In the genomic region with DNA sequence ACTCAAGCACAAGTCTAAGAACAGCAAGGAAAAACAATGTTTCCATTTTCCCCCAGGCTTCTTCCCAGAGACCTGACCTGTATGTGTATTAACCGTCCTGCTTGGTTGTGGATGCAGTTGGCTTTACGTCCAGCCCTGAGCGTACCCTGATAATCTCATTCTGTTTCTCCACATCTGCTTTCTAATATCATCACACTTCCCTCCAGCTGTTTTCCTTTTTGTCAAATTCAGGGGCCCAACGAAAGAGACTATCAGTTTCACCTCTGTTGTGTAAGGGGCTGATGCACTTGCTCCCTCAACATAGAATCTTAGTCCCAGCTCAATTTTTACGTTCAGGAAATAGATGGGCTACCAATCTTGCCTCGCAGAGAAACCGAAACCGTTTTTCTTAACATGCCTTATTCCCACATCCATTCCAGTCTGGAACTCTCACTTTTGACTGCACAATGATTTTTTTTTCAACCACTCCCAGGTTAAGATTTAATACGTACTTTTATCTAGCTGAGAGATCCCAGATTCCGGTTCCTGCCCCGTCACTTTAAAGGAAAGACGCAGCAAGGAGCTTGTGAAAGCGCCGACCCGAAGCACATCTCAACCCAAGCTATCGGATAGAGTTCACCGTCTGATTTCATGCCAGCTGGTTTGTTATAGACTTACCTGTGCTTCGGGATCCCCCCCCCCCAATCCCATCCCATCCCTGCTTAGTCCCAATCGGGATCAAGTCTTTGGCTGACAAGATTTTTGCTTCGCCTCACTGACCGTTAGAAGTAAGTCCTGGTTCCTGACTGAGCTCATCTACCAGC, we compare ENCODE assay signal across 8 mouse cellular contexts. TPM values are rescaled to one million over a fixed set of nuclear protein-coding genes. Genes with fewer than 3 reads are reported as not detected.
DNase-seq lines count a peak whose midpoint lies in the region; ATAC-seq and TF ChIP-seq lines count a peak whose summit lies in the region.

No protein-coding gene starts in this region.

- no peak for DNase-seq in kidney, adult 2 months
- DNase-seq in kidney, adult 9 months: no peak
- peak; percentile 55 for DNase-seq in MEL-GATA-1-ER (ENCODE audit: extremely low read depth, low read depth)
- peak; percentile 33 for DNase-seq in thymus, postnatal 14 days
- DNase-seq in urinary bladder, adult 2 months (ENCODE audit: low spot score): no peak
- no peak for DNase-seq in kidney, postnatal 25 days

- TF ChIP-seq CTCF in kidney, adult 2 months (conservative IDR thresholded peaks at IDR 0.05; ENCODE audit: insufficient read depth, insufficient read length, low read depth, low read length): no peak

- no peaks in the 10 kb centered on the region for H3K9me3 ChIP-seq in forebrain, embryonic 15.5 days
- H3K9me3 ChIP-seq in liver, embryonic 16.5 days (replicated peaks; ENCODE audit: control insufficient read depth, low read length): no peaks in the 10 kb centered on the region

- H3K27me3 ChIP-seq in kidney, adult 2 months (replicated peaks; ENCODE audit: control insufficient read depth, insufficient read depth, low read length): no peaks in the 10 kb centered on the region
- no peaks in the 10 kb centered on the region for H3K27me3 ChIP-seq in forebrain, embryonic 15.5 days
- H3K27me3 ChIP-seq in liver, embryonic 16.5 days (ENCODE audit: control insufficient read depth, insufficient read depth, low read depth, low read length): no peaks in the 10 kb centered on the region

- peak overlapping the region; percentile 60 for H3K4me3 ChIP-seq in kidney, adult 2 months (ENCODE audit: insufficient read depth, low read depth, low read length)
- peak overlapping the region; percentile 94 for H3K4me3 ChIP-seq in forebrain, embryonic 15.5 days
- H3K4me3 ChIP-seq in liver, embryonic 16.5 days (ENCODE audit: low read depth, low read length): peak overlapping the region; percentile 91

- H3K4me1 ChIP-seq in kidney, adult 2 months (ENCODE audit: control insufficient read depth, insufficient read depth, low read length): peaks cover 12% of the 10 kb centered on the region; the same call in 1 of the 2 replicates
- H3K4me1 ChIP-seq in forebrain, embryonic 15.5 days: peaks cover 28% of the 10 kb centered on the region
- H3K4me1 ChIP-seq in liver, embryonic 16.5 days (ENCODE audit: control insufficient read depth, low read depth, low read length): peaks cover 23% of the 10 kb centered on the region

- no peaks in the 10 kb centered on the region for H3K36me3 ChIP-seq in kidney, adult 2 months (ENCODE audit: control insufficient read depth, insufficient read depth, low read length)
- H3K36me3 ChIP-seq in forebrain, embryonic 15.5 days: no peaks in the 10 kb centered on the region
- no peaks in the 10 kb centered on the region for H3K36me3 ChIP-seq in liver, embryonic 16.5 days (ENCODE audit: control insufficient read depth, insufficient read depth)

- 2% methylated on average over 21 of the region's 21 CpGs for WGBS in kidney, adult 2 months
- 11% methylated on average over 21 of the region's 21 CpGs for WGBS in forebrain, embryonic 15.5 days
- under 1% methylated on average over 21 of the region's 21 CpGs for WGBS in liver, embryonic 16.5 days (ENCODE audit: insufficient replicate concordance)

- H3K9ac ChIP-seq in forebrain, embryonic 15.5 days (replicated peaks): peak overlapping the region; percentile 96
- H3K9ac ChIP-seq in liver, embryonic 16.5 days (ENCODE audit: low read depth, low read length): peak overlapping the region; percentile 93

- no peak for TF ChIP-seq POLR2A in kidney, adult 2 months (IDR thresholded peaks at IDR 0.05; ENCODE audit: low read depth, low read length)

- ATAC-seq in forebrain, embryonic 15.5 days (replicated peaks): no peak
- no peak for ATAC-seq in liver, embryonic 16.5 days (ENCODE audit: low read depth)

- H3K4me2 ChIP-seq in forebrain, embryonic 15.5 days (replicated peaks): peak overlapping the region; percentile 62
- peak overlapping the region; percentile 81 for H3K4me2 ChIP-seq in liver, embryonic 16.5 days (ENCODE audit: low read depth, low read length)

- peak overlapping the region; percentile 58; the same call in 1 of the 2 replicates for H3K27ac ChIP-seq in kidney, adult 2 months (ENCODE audit: insufficient read depth, low read depth, low read length)
- no peak overlapping the region for H3K27ac ChIP-seq in forebrain, embryonic 15.5 days (replicated peaks)
- H3K27ac ChIP-seq in liver, embryonic 16.5 days (ENCODE audit: low read length): peak overlapping the region; percentile 85

RNA-seq across cellular contexts. Expression of gene Slc25a28, which starts 1.0 kb away (rescaled TPM):
- 83.2 and 93.1 TPM in 2 replicates for polyA plus RNA-seq in kidney, adult 2 months (2012; rRNA removed)
- polyA plus RNA-seq in forebrain, embryonic 15.5 days (2015; fragmentation: Nextera tagmentation; extraction: Ambion mirVana): 17.8 and 18.7 TPM in 2 replicates
- polyA plus RNA-seq in liver, embryonic 16.5 days (2015; fragmentation: Nextera tagmentation; extraction: Ambion mirVana): 3.8 and 4.8 TPM in 2 replicates
- 53.4 and 55.9 TPM in 2 replicates for polyA plus RNA-seq in urinary bladder, adult 2 months (2012; rRNA removed)

RNA-seq across cellular contexts. Expression of gene Entpd7, which starts 15.8 kb away (rescaled TPM):
- polyA plus RNA-seq in kidney, adult 2 months (2012; rRNA removed): 6.1 and 6.5 TPM in 2 replicates
- polyA plus RNA-seq in forebrain, embryonic 15.5 days (2015; fragmentation: Nextera tagmentation; extraction: Ambion mirVana): 8.2 and 8.9 TPM in 2 replicates
- polyA plus RNA-seq in liver, embryonic 16.5 days (2015; fragmentation: Nextera tagmentation; extraction: Ambion mirVana): 2.2 and 2.5 TPM in 2 replicates
- 5.5 and 5.6 TPM in 2 replicates for polyA plus RNA-seq in urinary bladder, adult 2 months (2012; rRNA removed)

Comparison
In these comparisons a context has a peak if more than half of its experiments do, and no peak if none do; other contexts are left out.
1. DNase-seq: peak in MEL-GATA-1-ER (single experiment) and thymus, postnatal 14 days (single experiment); none in kidney, adult 2 months (single experiment), kidney, adult 9 months (single experiment), urinary bladder, adult 2 months (single experiment) and kidney, postnatal 25 days (0 of 2).
2. Peak in every context shown above with its lines, with median percentiles within 50 percentile points of each other: H3K4me3 ChIP-seq.